Mouse (Mus musculus) ES-E14 (cell line): ENCODE results near the gene Lhpp. TPM values are rescaled to one million over a fixed set of nuclear protein-coding genes. Genes with fewer than 3 reads are reported as not detected.

Experiments used
- DNase-seq: peaks from one replicate; pipeline ENCODE4 v3.0.0-alpha.2; 2013; ENCODE audit warnings: low read depth, low spot score
- H3K27ac ChIP-seq: 2 replicates; pipeline ENCODE4 v1.5.1; 2012; ENCODE audit warnings: low read depth, mild to moderate bottlenecking, low read length, moderate library complexity, mixed read lengths; ENCODE audit not compliant: poor library complexity, insufficient read depth, severe bottlenecking
- H3K36me3 ChIP-seq: 2 replicates; pipeline ENCODE4 v1.6.1; 2012; ENCODE audit warnings: mild to moderate bottlenecking, low read length, moderate library complexity, mixed read lengths; ENCODE audit not compliant: control insufficient read depth, poor library complexity, insufficient read depth, severe bottlenecking
- H3K4me1 ChIP-seq, 2 experiments: fragments of 150-350 bp in 1 of 2; sonication (generic) in 1 of 2; 2 replicates each; pipeline ENCODE4 v1.6.1; 2012; ENCODE audit warnings: low read length in 2 of 2, mild to moderate bottlenecking in 1 of 2, mixed read lengths in 1 of 2; ENCODE audit not compliant: control insufficient read depth in 2 of 2, insufficient read depth in 2 of 2, poor library complexity in 1 of 2
- H3K4me3 ChIP-seq, 2 experiments: fragments of 150-350 bp in 1 of 2; sonication (generic) in 1 of 2; 2 replicates each; pipeline ENCODE4 v1.5.1; 2012; ENCODE audit warnings: low read length in 2 of 2, low read depth in 1 of 2, mild to moderate bottlenecking in 1 of 2, mixed read lengths in 1 of 2; ENCODE audit not compliant: insufficient read depth in 1 of 2, poor library complexity in 1 of 2, severe bottlenecking in 1 of 2
- H3K9ac ChIP-seq: 2 replicates; pipeline ENCODE4 v1.6.1; 2012; ENCODE audit warnings: low read depth, mild to moderate bottlenecking, low read length, mixed read lengths; ENCODE audit not compliant: poor library complexity, insufficient read depth, severe bottlenecking
- H3K9me3 ChIP-seq: fragments of 150-350 bp; sonication (generic); 2 replicates; pipeline ENCODE4 v1.6.1; 2012; ENCODE audit warnings: low read depth, mild to moderate bottlenecking, low read length; ENCODE audit not compliant: control insufficient read depth, insufficient read depth
- CHD2 ChIP-seq: IDR thresholded peaks from 2 replicates; pipeline ENCODE4 v1.6.1; 2014; ENCODE audit warnings: mild to moderate bottlenecking, low read depth, low read length, inconsistent platforms
- HCFC1 ChIP-seq: IDR thresholded peaks from 2 replicates; pipeline ENCODE4 v1.6.1; 2012; ENCODE audit warnings: low read length, inconsistent platforms, borderline replicate concordance; ENCODE audit not compliant: insufficient read depth
- MAFK ChIP-seq: IDR thresholded peaks from 2 replicates; pipeline ENCODE4 v1.6.1; 2014; ENCODE audit warnings: mild to moderate bottlenecking, low read depth, low read length, inconsistent platforms; ENCODE audit not compliant: insufficient read depth
- ZC3H11A ChIP-seq: IDR thresholded peaks from 2 replicates; pipeline ENCODE4 v1.6.1; 2012; ENCODE audit warnings: low read depth, mild to moderate bottlenecking, inconsistent platforms, low read length, borderline replicate concordance
- ZNF384 ChIP-seq: IDR thresholded peaks from 2 replicates; pipeline ENCODE4 v1.6.1; 2012; ENCODE audit warnings: low read depth, low read length, inconsistent platforms
- in situ Hi-C, 2 experiments: fragments of 600-800 bp; cut with MboI; formaldehyde crosslinking; loops; one replicate each; pipeline ENCODE4 v1.15.1; 2025; ENCODE audit warnings: low sequenced_read_pairs in 2 of 2, inconsistent platforms in 1 of 2; ENCODE audit not compliant: unreplicated experiment in 2 of 2
- total RNA-seq: library from RNA; depleted of rRNA; stranded (reverse); fragments of 300-350 nt; gene quantifications from 2 replicates; pipeline ENCODE4 v1.2.3, GENCODE M21; 2012

Lhpp gene
- total RNA-seq, 1 experiment: 11.9 TPM

DNA sequence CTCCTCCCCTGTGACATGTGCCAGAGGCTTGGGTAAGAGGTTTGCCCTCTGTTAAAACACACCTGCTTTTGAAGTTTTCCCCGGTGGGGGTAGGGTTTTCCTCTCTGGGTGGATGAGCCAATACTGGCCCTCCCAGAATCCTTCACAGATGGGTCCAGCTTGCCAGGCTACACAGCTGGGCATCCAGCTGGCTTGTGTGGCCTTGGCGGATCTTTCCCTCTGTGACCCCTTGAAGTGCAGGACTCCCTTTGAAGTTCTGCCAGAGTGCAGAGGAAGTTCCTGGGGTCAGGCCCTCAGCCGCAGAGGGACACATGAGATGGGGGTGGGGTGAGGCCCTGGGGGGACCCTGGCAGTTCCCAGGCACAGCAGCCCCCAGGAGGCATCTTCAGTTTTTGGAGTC is 4.9 kb downstream of the Lhpp start:
- Histone ChIP-seq H3K4me3 (no peak overlapping the region), H3K27ac (no peak overlapping the region), H3K9ac (no peak overlapping the region), H3K4me1 (peaks cover 2 to 31% of the 10 kb centered on the region in 2 experiments; a peak in 3 of 4 replicates), H3K36me3 (no peaks in the 10 kb centered on the region), H3K9me3 (no peaks in the 10 kb centered on the region)
- in situ Hi-C loops: no loop called here
- no peak for DNase-seq
- TF ChIP-seq HCFC1 (no peak), CHD2 (no peak), MAFK (no peak), ZNF384 (no peak), ZC3H11A (no peak)

DNA sequence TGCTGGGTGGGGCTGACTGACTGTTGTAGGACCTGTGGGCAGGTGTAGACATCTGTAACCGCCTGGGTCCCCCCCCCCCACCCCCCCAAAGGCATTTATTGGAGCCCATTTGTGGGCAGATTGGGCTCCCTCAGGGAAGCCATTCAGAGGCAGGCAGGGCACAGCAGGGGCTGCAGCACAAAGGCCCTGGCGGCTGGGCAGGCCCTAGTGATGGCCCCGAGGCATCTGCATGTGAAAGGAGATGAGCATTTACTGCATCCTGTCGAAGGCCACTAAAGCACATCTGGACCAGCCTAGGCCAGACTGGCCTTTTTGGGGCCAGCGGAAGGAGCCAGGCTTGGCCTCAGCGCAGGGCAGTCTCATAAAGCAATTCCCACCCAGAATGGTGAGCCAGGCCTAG is 6.0 kb downstream of the Lhpp start:
- DNase-seq: no peak
- Histone ChIP-seq H3K36me3 (no peaks in the 10 kb centered on the region), H3K4me1 (peaks cover 2 to 31% of the 10 kb centered on the region in 2 experiments; a peak in 3 of 4 replicates), H3K4me3 (no peak overlapping the region), H3K27ac (no peak overlapping the region), H3K9me3 (no peaks in the 10 kb centered on the region), H3K9ac (no peak overlapping the region)
- TF ChIP-seq ZC3H11A: no peak
- no peak for TF ChIP-seq CHD2
- TF ChIP-seq MAFK: no peak
- TF ChIP-seq HCFC1: no peak
- TF ChIP-seq ZNF384: no peak
- in situ Hi-C loops: no loop called here

GRCm38 (mm10) chr7:132617021-132617564 is 6.7 kb downstream of the Lhpp start:
- no peak for DNase-seq
- Histone ChIP-seq H3K4me1 (peaks cover 2 to 31% of the 10 kb centered on the region in 2 experiments; a peak in 3 of 4 replicates), H3K9me3 (no peaks in the 10 kb centered on the region), H3K27ac (no peak overlapping the region), H3K9ac (no peak overlapping the region), H3K36me3 (no peaks in the 10 kb centered on the region), H3K4me3 (no peak overlapping the region)
- in situ Hi-C loops: no loop called here
- TF ChIP-seq MAFK: no peak
- TF ChIP-seq CHD2: no peak
- TF ChIP-seq ZC3H11A: no peak
- TF ChIP-seq HCFC1: no peak
- TF ChIP-seq ZNF384: no peak

DNA sequence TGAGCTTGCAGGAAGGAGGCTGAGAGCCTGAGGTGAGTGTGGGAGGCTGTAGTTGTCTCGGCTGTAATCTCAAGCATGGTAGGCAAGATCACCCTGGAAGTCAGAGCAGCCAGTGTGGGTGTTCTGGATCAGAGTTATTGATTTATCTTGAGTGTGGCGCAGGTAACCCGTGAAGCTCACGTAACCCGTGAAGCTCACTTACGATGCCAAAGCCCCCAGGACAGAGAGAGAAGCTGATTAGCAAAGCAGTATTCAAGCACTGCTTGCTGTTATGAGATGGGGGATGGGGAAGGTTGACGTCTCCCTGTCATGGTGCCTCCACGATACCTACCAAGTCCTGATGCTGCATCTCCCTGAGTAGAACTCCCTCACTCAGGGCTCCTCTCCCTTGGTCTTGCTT is 9.1 kb downstream of the Lhpp start:
- Histone ChIP-seq H3K4me1 (peaks cover 2 to 24% of the 10 kb centered on the region in 2 experiments; a peak in 3 of 4 replicates), H3K36me3 (no peaks in the 10 kb centered on the region), H3K9me3 (no peaks in the 10 kb centered on the region), H3K4me3 (no peak overlapping the region), H3K27ac (no peak overlapping the region), H3K9ac (no peak overlapping the region)
- no peak for DNase-seq
- in situ Hi-C loops: no loop called here
- no peak for TF ChIP-seq ZNF384
- TF ChIP-seq CHD2: no peak
- no peak for TF ChIP-seq MAFK
- TF ChIP-seq ZC3H11A: no peak
- no peak for TF ChIP-seq HCFC1
